Mouse (Mus musculus) ES-E14 (cell line): ENCODE results near the gene Vmn1r52. TPM values are rescaled to one million over a fixed set of nuclear protein-coding genes. Genes with fewer than 3 reads are reported as not detected.
"Not testable (repeated sequence)": the region's sequence is repeated elsewhere in the genome, so short reads cannot be mapped to it uniquely, and the experiment has no call there.

Experiments
- DNase-seq: peaks from one replicate; pipeline ENCODE4 v3.0.0-alpha.2; 2013; ENCODE audit warnings: low read depth, low spot score
- H3K27ac ChIP-seq: 2 replicates; pipeline ENCODE4 v1.5.1; 2012; ENCODE audit warnings: low read depth, mild to moderate bottlenecking, low read length, moderate library complexity, mixed read lengths; ENCODE audit not compliant: poor library complexity, insufficient read depth, severe bottlenecking
- H3K36me3 ChIP-seq: 2 replicates; pipeline ENCODE4 v1.6.1; 2012; ENCODE audit warnings: mild to moderate bottlenecking, low read length, moderate library complexity, mixed read lengths; ENCODE audit not compliant: control insufficient read depth, poor library complexity, insufficient read depth, severe bottlenecking
- H3K4me1 ChIP-seq, 2 experiments: fragments of 150-350 bp in 1 of 2; sonication (generic) in 1 of 2; 2 replicates each; pipeline ENCODE4 v1.6.1; 2012; ENCODE audit warnings: low read length in 2 of 2, mild to moderate bottlenecking in 1 of 2, mixed read lengths in 1 of 2; ENCODE audit not compliant: control insufficient read depth in 2 of 2, insufficient read depth in 2 of 2, poor library complexity in 1 of 2
- H3K4me3 ChIP-seq, 2 experiments: fragments of 150-350 bp in 1 of 2; sonication (generic) in 1 of 2; 2 replicates each; pipeline ENCODE4 v1.5.1; 2012; ENCODE audit warnings: low read length in 2 of 2, low read depth in 1 of 2, mild to moderate bottlenecking in 1 of 2, mixed read lengths in 1 of 2; ENCODE audit not compliant: insufficient read depth in 1 of 2, poor library complexity in 1 of 2, severe bottlenecking in 1 of 2
- H3K9ac ChIP-seq: 2 replicates; pipeline ENCODE4 v1.6.1; 2012; ENCODE audit warnings: low read depth, mild to moderate bottlenecking, low read length, mixed read lengths; ENCODE audit not compliant: poor library complexity, insufficient read depth, severe bottlenecking
- H3K9me3 ChIP-seq: fragments of 150-350 bp; sonication (generic); 2 replicates; pipeline ENCODE4 v1.6.1; 2012; ENCODE audit warnings: low read depth, mild to moderate bottlenecking, low read length; ENCODE audit not compliant: control insufficient read depth, insufficient read depth
- CHD2 ChIP-seq: IDR thresholded peaks from 2 replicates; pipeline ENCODE4 v1.6.1; 2014; ENCODE audit warnings: mild to moderate bottlenecking, low read depth, low read length, inconsistent platforms
- HCFC1 ChIP-seq: IDR thresholded peaks from 2 replicates; pipeline ENCODE4 v1.6.1; 2012; ENCODE audit warnings: low read length, inconsistent platforms, borderline replicate concordance; ENCODE audit not compliant: insufficient read depth
- MAFK ChIP-seq: IDR thresholded peaks from 2 replicates; pipeline ENCODE4 v1.6.1; 2014; ENCODE audit warnings: mild to moderate bottlenecking, low read depth, low read length, inconsistent platforms; ENCODE audit not compliant: insufficient read depth
- ZC3H11A ChIP-seq: IDR thresholded peaks from 2 replicates; pipeline ENCODE4 v1.6.1; 2012; ENCODE audit warnings: low read depth, mild to moderate bottlenecking, inconsistent platforms, low read length, borderline replicate concordance
- ZNF384 ChIP-seq: IDR thresholded peaks from 2 replicates; pipeline ENCODE4 v1.6.1; 2012; ENCODE audit warnings: low read depth, low read length, inconsistent platforms
- in situ Hi-C, 2 experiments: fragments of 600-800 bp; cut with MboI; formaldehyde crosslinking; loops; one replicate each; pipeline ENCODE4 v1.15.1; 2025; ENCODE audit warnings: low sequenced_read_pairs in 2 of 2, inconsistent platforms in 1 of 2; ENCODE audit not compliant: unreplicated experiment in 2 of 2
- total RNA-seq: library from RNA; depleted of rRNA; stranded (reverse); fragments of 300-350 nt; gene quantifications from 2 replicates; pipeline ENCODE4 v1.2.3, GENCODE M21; 2012; rRNA removed

The Vmn1r52 gene
- total RNA-seq, result not detected in 2 replicates

GRCm38 (mm10) chr6:90174508-90174907 is at the start of gene Vmn1r52:
Vmn1r52 (plus strand) TSS chr6:90174808.
- in situ Hi-C loops, result no loop called here
- no peak for TF ChIP-seq CHD2
- TF ChIP-seq ZNF384, result no peak
- no peak for TF ChIP-seq MAFK
- no peak for TF ChIP-seq HCFC1
- no peak for TF ChIP-seq ZC3H11A
- no peak for DNase-seq
- H3K9me3 ChIP-seq, result no peaks in the 10 kb centered on the region
- H3K27ac ChIP-seq, result no peak within 1 kb of the TSS
- H3K4me1 ChIP-seq, result no peaks in the 10 kb centered on the region
- no peak within 1 kb of the TSS for H3K4me3 ChIP-seq
- no peaks in the 10 kb centered on the region for H3K36me3 ChIP-seq
- no peak within 1 kb of the TSS for H3K9ac ChIP-seq

DNA sequence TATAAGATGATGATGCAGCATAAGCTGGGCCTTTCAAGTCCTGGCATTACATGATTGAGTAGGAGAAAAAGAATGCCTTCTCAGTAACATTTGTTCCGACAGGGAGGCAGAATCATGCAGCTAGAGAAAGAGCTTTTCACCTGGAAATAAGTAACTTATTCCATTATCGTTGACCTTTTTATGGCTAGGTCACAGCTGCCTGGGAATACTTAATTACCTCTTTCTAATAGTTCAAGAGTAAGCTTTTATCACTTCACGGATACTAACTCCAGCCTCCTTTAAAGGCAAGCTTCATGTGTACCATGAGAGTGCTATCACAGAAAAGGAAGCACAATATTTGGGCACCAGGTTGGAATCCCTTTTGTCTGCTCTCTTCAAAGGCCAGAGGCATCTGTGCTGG is 14.5 kb upstream of the Vmn1r52 start:
- in situ Hi-C loops, result no loop called here
- no peaks in the 10 kb centered on the region for H3K4me1 ChIP-seq
- no peak overlapping the region for H3K27ac ChIP-seq
- TF ChIP-seq HCFC1 (no peak), ZC3H11A (no peak), MAFK (no peak), CHD2 (no peak), ZNF384 (no peak)
- no peaks in the 10 kb centered on the region for H3K36me3 ChIP-seq
- H3K4me3 ChIP-seq, result no peak overlapping the region
- DNase-seq, result no peak
- no peaks in the 10 kb centered on the region for H3K9me3 ChIP-seq
- H3K9ac ChIP-seq, result no peak overlapping the region

DNA sequence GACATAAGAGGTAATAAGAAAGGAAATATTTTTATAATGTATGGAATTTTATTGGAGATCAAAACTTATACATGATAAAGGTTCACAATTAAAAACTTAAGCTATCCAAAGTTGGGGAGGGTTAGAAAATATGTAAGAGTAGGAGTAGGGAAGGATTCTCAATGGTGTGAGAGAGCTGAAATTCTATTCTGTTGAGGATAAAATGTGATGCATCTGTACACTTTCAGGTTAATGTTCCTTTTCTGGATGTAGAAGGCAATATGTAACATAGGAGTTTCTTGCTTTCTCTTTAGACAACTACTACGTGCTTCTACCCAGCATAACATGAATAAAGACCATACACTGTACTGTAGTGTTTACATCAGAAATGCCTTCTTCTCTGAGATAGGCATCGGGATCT is 27.9 kb downstream of the Vmn1r52 start, which contains the start of gene V1ra8:
V1ra8 (plus strand) TSS at position 301 of the 400 bp plus-strand sequence.
- H3K36me3 ChIP-seq, H3K9ac ChIP-seq, H3K4me1 ChIP-seq, H3K27ac ChIP-seq, H3K4me3 ChIP-seq, DNase-seq, H3K9me3 ChIP-seq, in situ Hi-C loops: not testable (repeated sequence)

GRCm38 (mm10) chr6:90224338-90224737 is 49.7 kb downstream of the Vmn1r52 start, which contains the start of gene Vmn1r53:
Vmn1r53 (minus strand) TSS chr6:90224438.
- in situ Hi-C loops, result no loop called here
- Histone ChIP-seq H3K36me3 (no peaks in the 10 kb centered on the region), H3K27ac (no peak within 1 kb of the TSS), H3K9ac (no peak within 1 kb of the TSS), H3K4me1 (no peaks in the 10 kb centered on the region), H3K9me3 (0 out of 2 replicates have a peak, but pooled peaks cover 3% of the 10 kb centered on the region), H3K4me3 (no peak within 1 kb of the TSS)
- DNase-seq, result no peak
- no peak for TF ChIP-seq HCFC1
- TF ChIP-seq CHD2, result no peak
- no peak for TF ChIP-seq ZC3H11A
- no peak for TF ChIP-seq ZNF384
- no peak for TF ChIP-seq MAFK

Other genes with a start within 250 kb of the Vmn1r52 start
- gene Vmn1r45, start 234.2 kb upstream of the Vmn1r52 start, total RNA-seq, result not detected in 2 replicates
- not detected in 2 replicates for gene Vmn1r46, start 205.5 kb upstream of the Vmn1r52 start, total RNA-seq
- gene Vmn1r47, start 158.7 kb upstream of the Vmn1r52 start, total RNA-seq, result 0.58 and 1.4 TPM in 2 replicates
- not detected in 2 replicates for gene Vmn1r48, start 138.0 kb upstream of the Vmn1r52 start, total RNA-seq
- gene Vmn1r49, start 96.3 kb upstream of the Vmn1r52 start, total RNA-seq, result not detected in 2 replicates
- gene Vmn1r50, start 73.4 kb upstream of the Vmn1r52 start, total RNA-seq, result not detected in 2 replicates
- gene Vmn1r51, start 52.2 kb upstream of the Vmn1r52 start, total RNA-seq, result not detected in 2 replicates
- not detected in 2 replicates for gene V1ra8, start 28.0 kb downstream of the Vmn1r52 start, total RNA-seq
- 2.1 and 2.3 TPM in 2 replicates for gene Vmn1r53, start 49.6 kb downstream of the Vmn1r52 start, total RNA-seq
- gene Vmn1r54, start 71.5 kb downstream of the Vmn1r52 start, total RNA-seq, result not detected in 2 replicates
- not detected in 2 replicates for gene BC048671, start 126.4 kb downstream of the Vmn1r52 start, total RNA-seq
- 0.54 and 0.74 TPM in 2 replicates for gene Chst13, start 150.4 kb downstream of the Vmn1r52 start, total RNA-seq
- 0.09 TPM in 1 of 2 replicates, not detected in the other for gene Uroc1, start 158.5 kb downstream of the Vmn1r52 start, total RNA-seq
- gene Zxdc, start 194.7 kb downstream of the Vmn1r52 start, total RNA-seq, result 10.6 and 12.0 TPM in 2 replicates